Mouse (Mus musculus): ENCODE data around the gene Catsper3. TPM values are rescaled to one million over a fixed set of nuclear protein-coding genes. Genes with fewer than 3 reads are reported as not detected.

Gene Catsper3
- total RNA-seq, 2 experiments from 2014 or later: 0.21 TPM; not detected in 1

GRCm38 (mm10) chr13:55852205-55852604 lies 67.8 kb downstream of the Catsper3 start:
- no peak for DNase-seq

- DNase-seq: peak; percentile 19
Observed at GRCm38 (mm10) chr13:55855793-55856192, 71.4 kb downstream of the Catsper3 start.

- DNase-seq: no peak
Observed at GRCm38 (mm10) chr13:55858463-55858862, 74.1 kb downstream of the Catsper3 start.

Other genes starting within 250 kb of the Catsper3 start
- 10 to 100 TPM; 38.5 to 39.9 TPM for gene Ddx41, start 247.9 kb upstream of the Catsper3 start, total RNA-seq (2021)
- gene Fam193b, start 213.4 kb upstream of the Catsper3 start, total RNA-seq (2021): 10 to 100 TPM; 32.4 to 52.0 TPM
- 100 to 1,000 TPM; 144 to 146 TPM for gene Tmed9, start 210.8 kb upstream of the Catsper3 start, total RNA-seq (2021)
- gene B4galt7, start 184.7 kb upstream of the Catsper3 start, total RNA-seq (2021): 10 to 100 TPM; 11.7 to 14.9 TPM
- gene Caml, start 161.6 kb upstream of the Catsper3 start, total RNA-seq (2021): 10 to 100 TPM; 27.4 to 28.4 TPM
- 10 to 100 TPM; 30.6 to 36.4 TPM for gene Ddx46, start 149.5 kb upstream of the Catsper3 start, total RNA-seq (2021)
- 10 to 100 TPM; 52.5 to 53.8 TPM for gene B230219D22Rik, start 91.4 kb upstream of the Catsper3 start, total RNA-seq (2021)
- 10 to 100 TPM; 53.2 to 55.6 TPM for gene Txndc15, start 69.9 kb upstream of the Catsper3 start, total RNA-seq (2021)
- 10 to 100 TPM; 73.5 to 74.7 TPM for gene Pcbd2, start 57.2 kb upstream of the Catsper3 start, total RNA-seq (2021)
- not detected for gene Pitx1, start 51.6 kb downstream of the Catsper3 start, total RNA-seq (2021)

All from adrenal gland, postnatal 10 days (tissue).